Mouse (Mus musculus) brain, embryonic 14.5 days (tissue): ENCODE measurements at regions not wholly inside any gene's neighbourhood (a gene's known extent, or its start where the extent isn't known, plus 50 kb on each side); places are given as distances from the start of the nearest gene placed in this dataset.
"Not testable (repeated sequence)": the region's sequence is repeated elsewhere in the genome, so short reads cannot be mapped to it uniquely, and the experiment has no call there.

Experiments
- DNase-seq: peaks from one replicate; pipeline ENCODE4 v3.0.0-alpha.2; 2011; ENCODE audit warnings: low read depth
- CTCF ChIP-seq: fragments of 200-500 bp; IDR thresholded peaks from 2 replicates; pipeline ENCODE4 v1.5.1; 2012; ENCODE audit warnings: inconsistent platforms, mild to moderate bottlenecking, moderate library complexity, borderline replicate concordance; ENCODE audit not compliant: insufficient read depth, insufficient read length; ENCODE audit errors: extremely low read depth
- POLR2A ChIP-seq: fragments of 200-500 bp; IDR thresholded peaks from 2 replicates; pipeline ENCODE4 v1.6.1; 2012; ENCODE audit warnings: mild to moderate bottlenecking, inconsistent platforms, borderline replicate concordance; ENCODE audit not compliant: poor library complexity, insufficient read depth, insufficient read length, severe bottlenecking; ENCODE audit errors: extremely low read depth

- TF ChIP-seq CTCF, result no peak
- no peak for TF ChIP-seq POLR2A
- DNase-seq, result no peak
Measured at GRCm38 (mm10) chr5:64700030-64700429, 103.2 kb upstream of the Klf3 start.

GRCm38 (mm10) chr5:64701219-64701779 is 101.9 kb upstream of the Klf3 start:
- DNase-seq, result no peak
- TF ChIP-seq CTCF (no peak), POLR2A (no peak)

GRCm38 (mm10) chr5:64701780-64702231 is 101.4 kb upstream of the Klf3 start:
- TF ChIP-seq CTCF, result no peak
- TF ChIP-seq POLR2A, result no peak
- DNase-seq, result peak; percentile 89

GRCm38 (mm10) chr5:64702404-64702803 is 100.8 kb upstream of the Klf3 start:
- DNase-seq, result not testable (repeated sequence)

GRCm38 (mm10) chr5:64703091-64703872 is 99.9 kb upstream of the Klf3 start:
- DNase-seq, result peak; percentile 88
- TF ChIP-seq POLR2A, result no peak
- no peak for TF ChIP-seq CTCF

GRCm38 (mm10) chr5:64704144-64704543 is 99.0 kb upstream of the Klf3 start:
- TF ChIP-seq POLR2A (no peak), CTCF (no peak)
- DNase-seq, result peak; percentile 66

GRCm38 (mm10) chr5:64706586-64706985 is 96.6 kb upstream of the Klf3 start:
- no peak for TF ChIP-seq POLR2A
- TF ChIP-seq CTCF, result no peak
- no peak for DNase-seq

- DNase-seq, result peak; percentile 81
- TF ChIP-seq CTCF, result no peak
- TF ChIP-seq POLR2A, result no peak
Measured at GRCm38 (mm10) chr5:64709146-64709545, 94.0 kb upstream of the Klf3 start.

GRCm38 (mm10) chr5:64710236-64710635 is 93.0 kb upstream of the Klf3 start:
- DNase-seq, result no peak
- TF ChIP-seq POLR2A, result no peak
- no peak for TF ChIP-seq CTCF

GRCm38 (mm10) chr5:64710968-64711367 is 92.2 kb upstream of the Klf3 start:
- TF ChIP-seq CTCF (no peak), POLR2A (no peak)
- no peak for DNase-seq

GRCm38 (mm10) chr5:64714221-64714653 is 89.0 kb upstream of the Klf3 start:
- DNase-seq, result peak; percentile 62
- TF ChIP-seq POLR2A (no peak), CTCF (no peak)

- TF ChIP-seq POLR2A (no peak), CTCF (no peak)
- DNase-seq, result peak; percentile 47
Measured at GRCm38 (mm10) chr5:64714710-64715109, 88.5 kb upstream of the Klf3 start.
